Mouse (Mus musculus): ENCODE data around the gene Chd9. TPM values are rescaled to one million over a fixed set of nuclear protein-coding genes. Genes with fewer than 3 reads are reported as not detected.

Chd9 gene
- total RNA-seq, 1 experiment from 2014 or later = 82.6 TPM

- ATAC-seq (replicated peaks in 1 of 2; ENCODE audit: insufficient read depth in 1 of 2, low FRiP score in 2 of 2, low TSS enrichment in 1 of 2, low read depth in 1 of 2, poor library complexity in 2 of 2, severe bottlenecking in 2 of 2) = peak; percentile 74 to 82
Observed at GRCm38 (mm10) chr8:91077077-91077867, 249.1 kb downstream of the Chd9 start.

- ATAC-seq (replicated peaks in 1 of 2; ENCODE audit: insufficient read depth in 1 of 2, low FRiP score in 2 of 2, low TSS enrichment in 1 of 2, low read depth in 1 of 2, poor library complexity in 2 of 2, severe bottlenecking in 2 of 2) = no peak
Observed at GRCm38 (mm10) chr8:91079678-91080077, 251.5 kb downstream of the Chd9 start.

- ATAC-seq (replicated peaks in 1 of 2; ENCODE audit: insufficient read depth in 1 of 2, low FRiP score in 2 of 2, low TSS enrichment in 1 of 2, low read depth in 1 of 2, poor library complexity in 2 of 2, severe bottlenecking in 2 of 2) = peak; percentile 72 to 76; a peak in 3 of 4 replicates
Observed at GRCm38 (mm10) chr8:91081911-91082310, 253.8 kb downstream of the Chd9 start.

GRCm38 (mm10) chr8:91082428-91082827 is 254.3 kb downstream of the Chd9 start:
- ATAC-seq (replicated peaks in 1 of 2; ENCODE audit: insufficient read depth in 1 of 2, low FRiP score in 2 of 2, low TSS enrichment in 1 of 2, low read depth in 1 of 2, poor library complexity in 2 of 2, severe bottlenecking in 2 of 2) = peak in 1 of 2 experiments; percentile 9; a peak in 1 of 4 replicates

- ATAC-seq (replicated peaks in 1 of 2; ENCODE audit: insufficient read depth in 1 of 2, low FRiP score in 2 of 2, low TSS enrichment in 1 of 2, low read depth in 1 of 2, poor library complexity in 2 of 2, severe bottlenecking in 2 of 2) = no peak
Observed at GRCm38 (mm10) chr8:91088452-91088851, 260.3 kb downstream of the Chd9 start.

- ATAC-seq (replicated peaks in 1 of 2; ENCODE audit: insufficient read depth in 1 of 2, low FRiP score in 2 of 2, low TSS enrichment in 1 of 2, low read depth in 1 of 2, poor library complexity in 2 of 2, severe bottlenecking in 2 of 2) = no peak
Observed at GRCm38 (mm10) chr8:91089601-91090000, 261.4 kb downstream of the Chd9 start.

GRCm38 (mm10) chr8:91094135-91094534 is 266.0 kb downstream of the Chd9 start:
- ATAC-seq (replicated peaks in 1 of 2; ENCODE audit: insufficient read depth in 1 of 2, low FRiP score in 2 of 2, low TSS enrichment in 1 of 2, low read depth in 1 of 2, poor library complexity in 2 of 2, severe bottlenecking in 2 of 2) = no peak

- no peak for ATAC-seq (replicated peaks in 1 of 2; ENCODE audit: insufficient read depth in 1 of 2, low FRiP score in 2 of 2, low TSS enrichment in 1 of 2, low read depth in 1 of 2, poor library complexity in 2 of 2, severe bottlenecking in 2 of 2)
Observed at GRCm38 (mm10) chr8:91098106-91098505, 270.0 kb downstream of the Chd9 start.

Other genes starting within 250 kb of the Chd9 start
- not detected in 2 replicates for gene Gm19935, start 11.0 kb upstream of the Chd9 start, total RNA-seq (2017)
- gene Rbl2, start 241.7 kb downstream of the Chd9 start, total RNA-seq (2017) = 81.7 and 107 TPM in 2 replicates